Mouse (Mus musculus): ENCODE measurements at regions not wholly inside any gene's neighbourhood (a gene's known extent, or its start where the extent isn't known, plus 50 kb on each side); places are given as distances from the start of the nearest gene placed in this dataset.

- 46% methylated on average over 2 of the region's 2 CpGs for WGBS
- no peak overlapping the region for H3K9ac ChIP-seq (ENCODE audit: low read depth, low read length)
- 0 out of 2 replicates have a peak, but pooled peaks cover 3% of the 10 kb centered on the region for H3K4me1 ChIP-seq (ENCODE audit: control insufficient read depth, insufficient read depth, low read length)
- no peaks in the 10 kb centered on the region for H3K36me3 ChIP-seq (ENCODE audit: control insufficient read depth, insufficient read depth, low read length)
- ATAC-seq: no peak
- H3K27me3 ChIP-seq (replicated peaks; ENCODE audit: control insufficient read depth, insufficient read depth, low read length): no peaks in the 10 kb centered on the region
- no peak overlapping the region for H3K4me2 ChIP-seq (ENCODE audit: low read depth, low read length)
- H3K9me3 ChIP-seq (ENCODE audit: control insufficient read depth, low read length): no peaks in the 10 kb centered on the region
- H3K27ac ChIP-seq (ENCODE audit: low read length): no peak overlapping the region
- no peak overlapping the region for H3K4me3 ChIP-seq (ENCODE audit: low read length)
Measured at GRCm38 (mm10) chr4:10285562-10285961, 588.7 kb upstream of the 2610301B20Rik start.

- Histone ChIP-seq H3K4me3 (ENCODE audit: low read length) (no peak overlapping the region), H3K9ac (ENCODE audit: low read depth, low read length) (no peak overlapping the region), H3K36me3 (ENCODE audit: control insufficient read depth, insufficient read depth, low read length) (no peaks in the 10 kb centered on the region), H3K27ac (ENCODE audit: low read length) (no peak overlapping the region), H3K4me2 (ENCODE audit: low read depth, low read length) (no peak overlapping the region), H3K4me1 (ENCODE audit: control insufficient read depth, insufficient read depth, low read length) (0 out of 2 replicates have a peak, but pooled peaks cover 3% of the 10 kb centered on the region), H3K9me3 (ENCODE audit: control insufficient read depth, low read length) (no peaks in the 10 kb centered on the region), H3K27me3 (replicated peaks; ENCODE audit: control insufficient read depth, insufficient read depth, low read length) (no peaks in the 10 kb centered on the region)
- ATAC-seq: no peak
- 75% methylated on average over 3 of the region's 3 CpGs for WGBS
Measured at GRCm38 (mm10) chr4:10290326-10290725, 584.0 kb upstream of the 2610301B20Rik start.

- Histone ChIP-seq H3K9me3 (ENCODE audit: control insufficient read depth, low read length) (no peaks in the 10 kb centered on the region), H3K4me1 (ENCODE audit: control insufficient read depth, insufficient read depth, low read length) (no peaks in the 10 kb centered on the region), H3K27ac (ENCODE audit: low read length) (no peak overlapping the region), H3K27me3 (replicated peaks; ENCODE audit: control insufficient read depth, insufficient read depth, low read length) (no peaks in the 10 kb centered on the region), H3K36me3 (ENCODE audit: control insufficient read depth, insufficient read depth, low read length) (no peaks in the 10 kb centered on the region), H3K4me3 (ENCODE audit: low read length) (no peak overlapping the region), H3K4me2 (ENCODE audit: low read depth, low read length) (no peak overlapping the region), H3K9ac (ENCODE audit: low read depth, low read length) (no peak overlapping the region)
- ATAC-seq: no peak
- 87% methylated on average over 4 of the region's 4 CpGs for WGBS
Measured at GRCm38 (mm10) chr4:10295012-10295530, 579.2 kb upstream of the 2610301B20Rik start.

- Histone ChIP-seq H3K4me2 (ENCODE audit: low read depth, low read length) (no peak overlapping the region), H3K27me3 (replicated peaks; ENCODE audit: control insufficient read depth, insufficient read depth, low read length) (no peaks in the 10 kb centered on the region), H3K27ac (ENCODE audit: low read length) (no peak overlapping the region), H3K36me3 (ENCODE audit: control insufficient read depth, insufficient read depth, low read length) (no peaks in the 10 kb centered on the region), H3K4me3 (ENCODE audit: low read length) (no peak overlapping the region), H3K9ac (ENCODE audit: low read depth, low read length) (no peak overlapping the region), H3K4me1 (ENCODE audit: control insufficient read depth, insufficient read depth, low read length) (no peaks in the 10 kb centered on the region), H3K9me3 (ENCODE audit: control insufficient read depth, low read length) (no peaks in the 10 kb centered on the region)
- ATAC-seq: no peak
- 94% methylated on average over 1 of the region's 1 CpGs for WGBS
Measured at GRCm38 (mm10) chr4:10296220-10296619, 578.1 kb upstream of the 2610301B20Rik start.

- no peaks in the 10 kb centered on the region for H3K9me3 ChIP-seq (ENCODE audit: control insufficient read depth, low read length)
- H3K4me3 ChIP-seq (ENCODE audit: low read length): no peak overlapping the region
- H3K36me3 ChIP-seq (ENCODE audit: control insufficient read depth, insufficient read depth, low read length): no peaks in the 10 kb centered on the region
- WGBS: 56% methylated on average over 5 of the region's 5 CpGs
- no peak for ATAC-seq
- H3K4me2 ChIP-seq (ENCODE audit: low read depth, low read length): no peak overlapping the region
- no peak overlapping the region for H3K9ac ChIP-seq (ENCODE audit: low read depth, low read length)
- H3K4me1 ChIP-seq (ENCODE audit: control insufficient read depth, insufficient read depth, low read length): no peaks in the 10 kb centered on the region
- no peaks in the 10 kb centered on the region for H3K27me3 ChIP-seq (replicated peaks; ENCODE audit: control insufficient read depth, insufficient read depth, low read length)
- no peak overlapping the region for H3K27ac ChIP-seq (ENCODE audit: low read length)
Measured at GRCm38 (mm10) chr4:10311886-10312285, 562.4 kb upstream of the 2610301B20Rik start.

GRCm38 (mm10) chr4:10315144-10315543 lies 559.2 kb upstream of the 2610301B20Rik start:
- Histone ChIP-seq H3K27me3 (replicated peaks; ENCODE audit: control insufficient read depth, insufficient read depth, low read length) (no peaks in the 10 kb centered on the region), H3K9me3 (ENCODE audit: control insufficient read depth, low read length) (no peaks in the 10 kb centered on the region), H3K4me2 (ENCODE audit: low read depth, low read length) (no peak overlapping the region), H3K9ac (ENCODE audit: low read depth, low read length) (no peak overlapping the region), H3K27ac (ENCODE audit: low read length) (no peak overlapping the region), H3K4me3 (ENCODE audit: low read length) (no peak overlapping the region), H3K36me3 (ENCODE audit: control insufficient read depth, insufficient read depth, low read length) (no peaks in the 10 kb centered on the region), H3K4me1 (ENCODE audit: control insufficient read depth, insufficient read depth, low read length) (no peaks in the 10 kb centered on the region)
- WGBS: 69% methylated on average over 4 of the region's 4 CpGs
- ATAC-seq: no peak

- Histone ChIP-seq H3K9ac (ENCODE audit: low read depth, low read length) (no peak overlapping the region), H3K27ac (ENCODE audit: low read length) (no peak overlapping the region), H3K4me3 (ENCODE audit: low read length) (no peak overlapping the region), H3K4me2 (ENCODE audit: low read depth, low read length) (no peak overlapping the region), H3K36me3 (ENCODE audit: control insufficient read depth, insufficient read depth, low read length) (no peaks in the 10 kb centered on the region), H3K4me1 (ENCODE audit: control insufficient read depth, insufficient read depth, low read length) (no peaks in the 10 kb centered on the region), H3K27me3 (replicated peaks; ENCODE audit: control insufficient read depth, insufficient read depth, low read length) (no peaks in the 10 kb centered on the region), H3K9me3 (ENCODE audit: control insufficient read depth, low read length) (no peaks in the 10 kb centered on the region)
- 45% methylated on average over 3 of the region's 3 CpGs for WGBS
- no peak for ATAC-seq
Measured at GRCm38 (mm10) chr4:10315875-10316274, 558.4 kb upstream of the 2610301B20Rik start.

GRCm38 (mm10) chr4:10344147-10344546 lies 530.2 kb upstream of the 2610301B20Rik start:
- no peaks in the 10 kb centered on the region for H3K4me1 ChIP-seq (ENCODE audit: control insufficient read depth, insufficient read depth, low read length)
- no peak overlapping the region for H3K9ac ChIP-seq (ENCODE audit: low read depth, low read length)
- H3K27me3 ChIP-seq (replicated peaks; ENCODE audit: control insufficient read depth, insufficient read depth, low read length): no peaks in the 10 kb centered on the region
- H3K36me3 ChIP-seq (ENCODE audit: control insufficient read depth, insufficient read depth, low read length): no peaks in the 10 kb centered on the region
- 65% methylated on average over 2 of the region's 2 CpGs for WGBS
- no peak overlapping the region for H3K4me3 ChIP-seq (ENCODE audit: low read length)
- no peaks in the 10 kb centered on the region for H3K9me3 ChIP-seq (ENCODE audit: control insufficient read depth, low read length)
- ATAC-seq: no peak
- no peak overlapping the region for H3K27ac ChIP-seq (ENCODE audit: low read length)
- H3K4me2 ChIP-seq (ENCODE audit: low read depth, low read length): no peak overlapping the region

GRCm38 (mm10) chr4:10351876-10352627 lies 522.2 kb upstream of the 2610301B20Rik start:
- Histone ChIP-seq H3K4me1 (ENCODE audit: control insufficient read depth, insufficient read depth, low read length) (no peaks in the 10 kb centered on the region), H3K9me3 (ENCODE audit: control insufficient read depth, low read length) (no peaks in the 10 kb centered on the region), H3K4me2 (ENCODE audit: low read depth, low read length) (no peak overlapping the region), H3K27ac (ENCODE audit: low read length) (no peak overlapping the region), H3K9ac (ENCODE audit: low read depth, low read length) (no peak overlapping the region), H3K36me3 (ENCODE audit: control insufficient read depth, insufficient read depth, low read length) (no peaks in the 10 kb centered on the region), H3K27me3 (replicated peaks; ENCODE audit: control insufficient read depth, insufficient read depth, low read length) (no peaks in the 10 kb centered on the region), H3K4me3 (ENCODE audit: low read length) (no peak overlapping the region)
- 78% methylated on average over 4 of the region's 4 CpGs for WGBS
- ATAC-seq: no peak

GRCm38 (mm10) chr4:10357572-10357971 lies 516.7 kb upstream of the 2610301B20Rik start:
- Histone ChIP-seq H3K4me2 (ENCODE audit: low read depth, low read length) (no peak overlapping the region), H3K4me3 (ENCODE audit: low read length) (no peak overlapping the region), H3K27ac (ENCODE audit: low read length) (no peak overlapping the region), H3K36me3 (ENCODE audit: control insufficient read depth, insufficient read depth, low read length) (no peaks in the 10 kb centered on the region), H3K9ac (ENCODE audit: low read depth, low read length) (no peak overlapping the region), H3K9me3 (ENCODE audit: control insufficient read depth, low read length) (no peaks in the 10 kb centered on the region), H3K4me1 (ENCODE audit: control insufficient read depth, insufficient read depth, low read length) (no peaks in the 10 kb centered on the region), H3K27me3 (replicated peaks; ENCODE audit: control insufficient read depth, insufficient read depth, low read length) (no peaks in the 10 kb centered on the region)
- no peak for ATAC-seq
- 70% methylated on average over 3 of the region's 3 CpGs for WGBS
